Mouse (Mus musculus) spleen, adult 2 months (tissue): ENCODE measurements around the gene Cyp8b1. TPM values are rescaled to one million over a fixed set of nuclear protein-coding genes. Genes with fewer than 3 reads are reported as not detected.
A peak's percentile ranks its signal among the peaks of the same experiment; 100 is the strongest.

Experiments
- DNase-seq, 2 experiments: peaks; one replicate each; pipeline versions ENCODE4 v3.0.0 to v3.0.0-alpha.2; 2012 to 2021; ENCODE audit warnings: low spot score in 2 of 2, low read depth in 1 of 2
- H3K27ac ChIP-seq: fragments of 200-500 bp; 2 replicates; pipeline ENCODE4 v1.5.1; 2012; ENCODE audit warnings: low read length, inconsistent platforms; ENCODE audit not compliant: insufficient read depth
- H3K27me3 ChIP-seq: fragments of 200-500 bp; 2 replicates; pipeline ENCODE4 v1.6.1; 2012; ENCODE audit warnings: mild to moderate bottlenecking, moderate library complexity, low read length, inconsistent platforms; ENCODE audit not compliant: control insufficient read depth, insufficient read depth
- H3K36me3 ChIP-seq: fragments of 200-500 bp; 2 replicates; pipeline ENCODE4 v1.6.1; 2012; ENCODE audit warnings: mild to moderate bottlenecking, low read length, inconsistent platforms; ENCODE audit not compliant: control insufficient read depth, insufficient read depth
- H3K4me1 ChIP-seq: fragments of 200-500 bp; 2 replicates; pipeline ENCODE4 v1.6.1; 2011; ENCODE audit warnings: inconsistent platforms; ENCODE audit not compliant: control insufficient read depth, insufficient read depth, insufficient read length
- H3K4me3 ChIP-seq: fragments of 200-500 bp; 2 replicates; pipeline ENCODE4 v1.5.1; 2011; ENCODE audit warnings: mild to moderate bottlenecking, inconsistent platforms; ENCODE audit not compliant: insufficient read depth, insufficient read length; ENCODE audit errors: extremely low read depth
- CTCF ChIP-seq: fragments of 200-500 bp; IDR thresholded peaks from 2 replicates; pipeline ENCODE4 v1.5.1; 2011; ENCODE audit warnings: mild to moderate bottlenecking, inconsistent platforms; ENCODE audit not compliant: insufficient read depth, insufficient read length, insufficient replicate concordance; ENCODE audit errors: extremely low read depth
- POLR2A ChIP-seq: fragments of 200-500 bp; IDR thresholded peaks from 2 replicates; pipeline ENCODE4 v1.6.1; 2011; ENCODE audit warnings: low read depth, low read length, inconsistent platforms
- WGBS: fragments of 180-500 bp; shearing (Covaris S2); methylation state at CpG from one replicate; pipeline ENCODE4 v1.1.7; 2018; 5-methylcytosine and 5-hydroxymethylcytosine counted together
- polyA plus RNA-seq: library from polyadenylated mRNA; depleted of rRNA; stranded (reverse); fragments of >200 nt; gene quantifications from 2 replicates; pipeline ENCODE4 v1.2.3, GENCODE M21; 2012

The Cyp8b1 gene
- polyA plus RNA-seq, 1 experiment: 0.25 TPM

GRCm38 (mm10) chr9:121947784-121948183 lies 31.7 kb upstream of the Cyp8b1 start:
- H3K27ac ChIP-seq: no peak overlapping the region
- no peak overlapping the region for H3K4me3 ChIP-seq
- no peaks in the 10 kb centered on the region for H3K27me3 ChIP-seq
- TF ChIP-seq CTCF (0 out of 2 replicates have a peak, but pooled peaks have one; percentile 3), POLR2A (no peak)
- WGBS: 28% methylated on average over 4 of the region's 4 CpGs
- H3K36me3 ChIP-seq: no peaks in the 10 kb centered on the region
- DNase-seq: no peak
- H3K4me1 ChIP-seq: peaks cover 5% of the 10 kb centered on the region; the same call in 1 of the 2 replicates

GRCm38 (mm10) chr9:121943628-121944027 lies 27.5 kb upstream of the Cyp8b1 start:
- H3K27me3 ChIP-seq: no peaks in the 10 kb centered on the region
- peak overlapping the region; percentile 53 for H3K27ac ChIP-seq
- TF ChIP-seq POLR2A: no peak
- TF ChIP-seq CTCF: no peak
- WGBS: 41% methylated on average over 3 of the region's 3 CpGs
- no peaks in the 10 kb centered on the region for H3K36me3 ChIP-seq
- no peak overlapping the region; the same call in 1 of the 2 replicates for H3K4me3 ChIP-seq
- no peak for DNase-seq
- H3K4me1 ChIP-seq: peaks cover 5% of the 10 kb centered on the region; the same call in 1 of the 2 replicates

- H3K27ac ChIP-seq: peak overlapping the region; percentile 75
- WGBS: 28% methylated on average over 3 of the region's 3 CpGs
These were observed 26.9 kb upstream of the Cyp8b1 start for GRCm38 (mm10) chr9:121943005-121943404.

GRCm38 (mm10) chr9:121937944-121938355 lies 21.8 kb upstream of the Cyp8b1 start:
- H3K27ac ChIP-seq: no peak overlapping the region; the same call in 1 of the 2 replicates
- TF ChIP-seq CTCF (no peak), POLR2A (no peak)
- WGBS: 53% methylated on average over 21 of the region's 21 CpGs
- no peaks in the 10 kb centered on the region for H3K36me3 ChIP-seq
- peak overlapping the region; percentile 53; the same call in 1 of the 2 replicates for H3K4me3 ChIP-seq
- H3K27me3 ChIP-seq: no peaks in the 10 kb centered on the region
- peaks cover 3% of the 10 kb centered on the region; the same call in 1 of the 2 replicates for H3K4me1 ChIP-seq
- DNase-seq: no peak

More at GRCm38 (mm10) chr9:121943005-121943404, 26.9 kb upstream of the Cyp8b1 start:
- DNase-seq: peak in 1 of 2 experiments; percentile 66
- Histone ChIP-seq H3K27me3 (no peaks in the 10 kb centered on the region), H3K36me3 (no peaks in the 10 kb centered on the region), H3K4me3 (no peak overlapping the region), H3K4me1 (peaks cover 5% of the 10 kb centered on the region; the same call in 1 of the 2 replicates)
- TF ChIP-seq POLR2A (no peak), CTCF (no peak)

GRCm38 (mm10) chr9:121937451-121937864 lies 21.4 kb upstream of the Cyp8b1 start:
- Histone ChIP-seq H3K4me3 (peak overlapping the region; percentile 53; the same call in 1 of the 2 replicates), H3K36me3 (no peaks in the 10 kb centered on the region), H3K27me3 (no peaks in the 10 kb centered on the region), H3K4me1 (peaks cover 3% of the 10 kb centered on the region; the same call in 1 of the 2 replicates), H3K27ac (no peak overlapping the region)
- TF ChIP-seq POLR2A (no peak), CTCF (no peak)
- no peak for DNase-seq
- 19% methylated on average over 6 of the region's 6 CpGs for WGBS

- DNase-seq: no peak
- H3K27ac ChIP-seq: no peak overlapping the region
- TF ChIP-seq POLR2A (no peak), CTCF (no peak)
- H3K27me3 ChIP-seq: no peaks in the 10 kb centered on the region
- 93% methylated on average over 1 of the region's 1 CpGs for WGBS
- H3K4me1 ChIP-seq: peaks cover 3% of the 10 kb centered on the region; the same call in 1 of the 2 replicates
- no peaks in the 10 kb centered on the region for H3K36me3 ChIP-seq
- no peak overlapping the region for H3K4me3 ChIP-seq
These were observed 20.8 kb upstream of the Cyp8b1 start for GRCm38 (mm10) chr9:121936952-121937351.

GRCm38 (mm10) chr9:121934856-121935255 lies 18.8 kb upstream of the Cyp8b1 start:
- no peak for TF ChIP-seq POLR2A
- TF ChIP-seq CTCF: no peak
- no peaks in the 10 kb centered on the region for H3K27me3 ChIP-seq
- no peak overlapping the region for H3K4me3 ChIP-seq
- DNase-seq: no peak
- H3K36me3 ChIP-seq: no peaks in the 10 kb centered on the region
- WGBS: 88% methylated on average over 4 of the region's 4 CpGs
- H3K27ac ChIP-seq: no peak overlapping the region
- H3K4me1 ChIP-seq: peaks cover 3% of the 10 kb centered on the region; the same call in 1 of the 2 replicates
